Mouse (Mus musculus) liver, embryonic 16.5 days (tissue): ENCODE results near the gene Ubxn4. TPM values are rescaled to one million over a fixed set of nuclear protein-coding genes. Genes with fewer than 3 reads are reported as not detected.
A peak's percentile ranks its signal among the peaks of the same experiment; 100 is the strongest.
"Not testable (repeated sequence)": the region's sequence is repeated elsewhere in the genome, so short reads cannot be mapped to it uniquely, and the experiment has no call there.

Experiments
- ATAC-seq: fragments of 200-750 bp; cut with Nextera tagmentation; 2 replicates; pipeline ENCODE4 v1.8.0; 2017; ENCODE audit warnings: low read depth, mild to moderate bottlenecking, moderate number of reproducible peaks, moderate library complexity
- H3K27ac ChIP-seq: fragments of 300-500 bp; sonication (generic); 2 replicates; pipeline ENCODE4 v1.5.1; 2014; ENCODE audit warnings: mild to moderate bottlenecking, low read length
- H3K27me3 ChIP-seq: fragments of 300-500 bp; sonication (generic); 2 replicates; pipeline ENCODE4 v1.6.1; 2014; ENCODE audit warnings: low read depth, low read length, mixed read lengths; ENCODE audit not compliant: control insufficient read depth, insufficient read depth
- H3K36me3 ChIP-seq: fragments of 300-500 bp; sonication (generic); 2 replicates; pipeline ENCODE4 v1.6.1; 2014; ENCODE audit warnings: mild to moderate bottlenecking; ENCODE audit not compliant: control insufficient read depth, insufficient read depth
- H3K4me1 ChIP-seq: fragments of 300-500 bp; sonication (generic); 2 replicates; pipeline ENCODE4 v1.6.1; 2014; ENCODE audit warnings: low read depth, low read length, mixed read lengths; ENCODE audit not compliant: control insufficient read depth
- H3K4me2 ChIP-seq: fragments of 300-500 bp; sonication (generic); 2 replicates; pipeline ENCODE4 v1.6.1; 2014; ENCODE audit warnings: low read depth, low read length, mixed read lengths
- H3K4me3 ChIP-seq: fragments of 300-500 bp; sonication (generic); 2 replicates; pipeline ENCODE4 v1.5.1; 2014; ENCODE audit warnings: low read depth, mild to moderate bottlenecking, low read length
- H3K9ac ChIP-seq: fragments of 300-500 bp; sonication (generic); 2 replicates; pipeline ENCODE4 v1.6.1; 2014; ENCODE audit warnings: low read depth, low read length
- H3K9me3 ChIP-seq: fragments of 300-500 bp; sonication (generic); replicated peaks from 2 replicates; pipeline ENCODE4 v1.6.1; 2016; ENCODE audit warnings: low read length; ENCODE audit not compliant: control insufficient read depth
- WGBS: fragments of 180-500 bp; shearing (Covaris S2); extraction: QIAGEN DNeasy Blood & Tissue Kit; methylation state at CpG from one replicate; pipeline ENCODE4 v1.1.7; 2014; ENCODE audit not compliant: insufficient replicate concordance; 5-methylcytosine and 5-hydroxymethylcytosine counted together
- polyA plus RNA-seq: library from polyadenylated mRNA; unstranded; fragments of >200 nt; fragmentation: Nextera tagmentation; extraction: Ambion mirVana; gene quantifications from 2 replicates; pipeline ENCODE4 v1.2.1, GENCODE M21; 2015

Ubxn4 gene
- polyA plus RNA-seq, 1 experiment from 2014 or later = 28.1 TPM

DNA sequence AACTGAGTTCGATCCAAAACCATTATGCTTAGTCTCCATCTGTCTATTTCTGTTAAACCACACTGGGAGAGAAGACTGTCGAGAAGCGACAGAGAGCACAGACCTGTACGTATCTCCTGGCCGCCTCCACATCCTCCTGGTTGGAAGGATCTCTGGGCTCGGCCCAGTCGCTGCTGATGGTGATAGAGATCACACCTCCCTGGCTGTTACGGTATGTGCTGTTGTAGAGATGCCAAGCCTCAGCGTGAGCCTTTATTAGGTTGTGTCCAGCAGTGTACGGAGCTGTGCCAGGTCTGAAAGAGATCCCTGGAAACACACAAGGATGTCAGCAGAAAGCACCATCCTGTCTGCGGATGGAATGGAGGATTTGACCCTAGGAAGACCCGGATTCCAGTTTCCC, 49.8 kb downstream of the Ubxn4 start:
- no peaks in the 10 kb centered on the region for H3K4me1 ChIP-seq

DNA sequence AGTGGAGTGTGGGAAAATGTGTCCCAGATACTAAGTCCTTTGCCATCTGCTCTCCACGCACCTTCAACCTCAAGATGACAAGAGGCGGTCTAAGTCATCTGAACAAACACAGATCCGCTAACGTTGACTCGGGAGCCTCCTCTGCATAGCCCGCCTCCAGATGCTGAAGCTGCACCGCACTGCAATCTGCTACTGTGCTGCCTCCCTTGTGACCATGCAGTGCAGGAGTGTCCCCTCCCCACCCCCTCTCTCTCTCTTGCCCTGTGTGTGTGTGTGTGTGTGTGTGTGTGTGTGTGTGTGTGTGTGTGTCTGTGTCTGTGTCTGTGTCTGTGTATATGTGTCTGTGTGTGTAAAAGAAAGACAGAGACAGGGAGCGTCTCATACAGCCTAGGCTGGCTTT, 51.5 kb downstream of the Ubxn4 start:
- Histone ChIP-seq H3K27ac (no peak overlapping the region), H3K4me2 (no peak overlapping the region), H3K4me1 (no peaks in the 10 kb centered on the region), H3K36me3 (no peaks in the 10 kb centered on the region), H3K27me3 (no peaks in the 10 kb centered on the region), H3K9ac (no peak overlapping the region), H3K4me3 (no peak overlapping the region), H3K9me3 (no peaks in the 10 kb centered on the region)
- 67% methylated on average over 8 of the region's 8 CpGs for WGBS
- ATAC-seq = no peak

More for the DNA sequence above, 49.8 kb downstream of the Ubxn4 start:
- no peaks in the 10 kb centered on the region for H3K36me3 ChIP-seq
- no peak overlapping the region for H3K9ac ChIP-seq
- no peaks in the 10 kb centered on the region for H3K27me3 ChIP-seq
- H3K9me3 ChIP-seq = no peaks in the 10 kb centered on the region
- no peak for ATAC-seq
- WGBS = 70% methylated on average over 12 of the region's 12 CpGs
- no peak overlapping the region for H3K4me3 ChIP-seq
- H3K27ac ChIP-seq = no peak overlapping the region
- no peak overlapping the region for H3K4me2 ChIP-seq

- no peak overlapping the region for H3K9ac ChIP-seq
- 69% methylated on average over 5 of the region's 5 CpGs for WGBS
- no peak overlapping the region for H3K27ac ChIP-seq
- ATAC-seq = no peak
- H3K4me1 ChIP-seq = no peaks in the 10 kb centered on the region
- no peaks in the 10 kb centered on the region for H3K9me3 ChIP-seq
- H3K27me3 ChIP-seq = no peaks in the 10 kb centered on the region
- no peaks in the 10 kb centered on the region for H3K36me3 ChIP-seq
- no peak overlapping the region for H3K4me3 ChIP-seq
- no peak overlapping the region for H3K4me2 ChIP-seq
Measured at GRCm38 (mm10) chr1:128295717-128296528, 52.2 kb downstream of the Ubxn4 start.

DNA sequence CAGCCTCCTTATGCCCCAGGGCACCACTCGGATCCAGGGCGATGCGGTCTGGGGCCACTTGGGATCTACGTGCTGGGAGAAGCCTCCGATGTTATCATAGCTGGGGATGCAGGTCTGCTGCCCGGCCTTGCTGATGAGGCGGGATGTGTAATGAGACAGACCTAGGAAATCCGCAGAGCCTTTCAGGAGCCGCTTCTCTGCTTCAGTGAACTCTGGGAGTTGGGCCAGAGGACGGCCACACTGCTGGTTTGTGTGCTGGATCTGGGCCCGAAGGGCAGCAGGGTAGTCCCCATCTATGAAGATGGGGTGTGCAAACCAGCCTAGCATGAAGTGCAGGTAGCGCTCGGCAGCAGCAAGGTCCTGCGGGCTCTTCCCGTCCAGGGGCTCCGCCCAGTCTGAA, 60.1 kb downstream of the Ubxn4 start:
- Histone ChIP-seq H3K4me3 (no peak overlapping the region), H3K27me3 (no peaks in the 10 kb centered on the region), H3K27ac (no peak overlapping the region), H3K4me1 (no peaks in the 10 kb centered on the region), H3K4me2 (no peak overlapping the region), H3K36me3 (no peaks in the 10 kb centered on the region), H3K9me3 (no peaks in the 10 kb centered on the region), H3K9ac (no peak overlapping the region)
- 83% methylated on average over 16 of the region's 16 CpGs for WGBS
- ATAC-seq = no peak

DNA sequence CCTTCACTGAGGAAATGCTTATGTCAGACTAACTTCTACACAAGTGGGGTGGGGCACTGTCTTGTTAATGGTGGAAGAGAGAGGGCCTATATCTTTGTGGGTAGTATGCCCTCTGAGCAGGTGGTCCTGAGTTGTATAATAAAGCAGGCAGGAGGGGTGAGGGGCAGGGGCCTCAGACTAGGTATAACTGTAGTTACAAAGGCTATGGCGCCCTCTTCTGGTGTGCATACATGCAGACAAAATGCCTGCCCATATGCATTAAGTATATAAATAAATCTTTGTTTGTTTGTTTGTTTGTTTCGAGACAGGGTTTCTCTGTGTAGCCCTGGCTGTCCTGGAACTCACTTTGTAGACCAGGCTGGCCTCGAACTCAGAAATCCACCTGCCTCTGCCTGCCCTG, 65.3 kb downstream of the Ubxn4 start:
- no peak overlapping the region for H3K9ac ChIP-seq
- H3K4me3 ChIP-seq = no peak overlapping the region
- ATAC-seq = no peak
- no peak overlapping the region for H3K27ac ChIP-seq
- H3K4me1 ChIP-seq = no peaks in the 10 kb centered on the region
- WGBS = 46% methylated on average over 3 of the region's 3 CpGs
- H3K4me2 ChIP-seq = no peak overlapping the region
- no peaks in the 10 kb centered on the region for H3K27me3 ChIP-seq
- no peaks in the 10 kb centered on the region for H3K36me3 ChIP-seq
- H3K9me3 ChIP-seq = no peaks in the 10 kb centered on the region

- 16% methylated on average over 4 of the region's 4 CpGs for WGBS
- no peak for ATAC-seq
Measured at GRCm38 (mm10) chr1:128314665-128315064, 70.9 kb downstream of the Ubxn4 start.

DNA sequence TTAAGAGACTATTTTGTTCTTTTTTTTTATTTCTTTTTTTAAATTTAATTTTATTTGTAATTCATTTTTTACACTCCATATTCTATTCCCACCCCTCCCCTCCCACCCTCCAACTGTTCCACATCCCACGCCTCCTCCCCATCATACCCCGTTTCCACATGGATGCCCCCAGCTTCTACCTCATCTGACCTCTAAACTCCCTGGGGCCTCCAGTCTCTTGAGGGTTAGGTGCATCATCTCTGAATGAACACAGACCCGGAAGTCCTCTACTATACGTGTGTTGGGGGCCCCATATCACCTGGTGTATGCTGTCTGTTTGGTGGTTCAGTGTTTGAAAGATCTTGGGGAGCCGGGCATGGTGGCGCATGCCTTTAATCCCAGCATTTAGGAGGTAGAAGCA, 75.5 kb downstream of the Ubxn4 start:
- H3K4me3 ChIP-seq, H3K27ac ChIP-seq, ATAC-seq, H3K36me3 ChIP-seq, H3K4me1 ChIP-seq, H3K9me3 ChIP-seq, H3K9ac ChIP-seq, H3K4me2 ChIP-seq, H3K27me3 ChIP-seq: not testable (repeated sequence)
- whole genome bisulfite sequencing = 74% methylated on average over 6 of the region's 6 CpGs

More at GRCm38 (mm10) chr1:128314665-128315064, 70.9 kb downstream of the Ubxn4 start:
- Histone ChIP-seq H3K4me1 (no peaks in the 10 kb centered on the region), H3K27me3 (no peaks in the 10 kb centered on the region), H3K27ac (no peak overlapping the region), H3K9ac (no peak overlapping the region), H3K4me3 (no peak overlapping the region), H3K36me3 (no peaks in the 10 kb centered on the region), H3K4me2 (no peak overlapping the region), H3K9me3 (no peaks in the 10 kb centered on the region)

GRCm38 (mm10) chr1:128323026-128323643, 79.4 kb downstream of the Ubxn4 start:
- WGBS = 48% methylated on average over 8 of the region's 8 CpGs
- Histone ChIP-seq H3K9ac (no peak overlapping the region), H3K27ac (no peak overlapping the region), H3K9me3 (no peaks in the 10 kb centered on the region), H3K4me2 (no peak overlapping the region), H3K4me3 (no peak overlapping the region), H3K36me3 (no peaks in the 10 kb centered on the region), H3K4me1 (peaks cover 4% of the 10 kb centered on the region; the same call in 1 of the 2 replicates), H3K27me3 (no peaks in the 10 kb centered on the region)
- peak; percentile 28; the same call in 1 of the 2 replicates for ATAC-seq

GRCm38 (mm10) chr1:128324776-128325175, 81.0 kb downstream of the Ubxn4 start:
- WGBS = 79% methylated on average over 2 of the region's 2 CpGs
- no peaks in the 10 kb centered on the region for H3K36me3 ChIP-seq
- no peak overlapping the region for H3K4me2 ChIP-seq
- no peak overlapping the region for H3K27ac ChIP-seq
- no peak for ATAC-seq
- no peaks in the 10 kb centered on the region for H3K9me3 ChIP-seq
- H3K9ac ChIP-seq = no peak overlapping the region
- H3K4me3 ChIP-seq = no peak overlapping the region
- H3K27me3 ChIP-seq = no peaks in the 10 kb centered on the region
- H3K4me1 ChIP-seq = peaks cover 4% of the 10 kb centered on the region; the same call in 1 of the 2 replicates
